Mouse (Mus musculus): ENCODE measurements around the gene Serpinb1c. TPM values are rescaled to one million over a fixed set of nuclear protein-coding genes. Genes with fewer than 3 reads are reported as not detected.

The Serpinb1c gene
- polyA plus RNA-seq, 3 experiments from 2014 or later: not detected

DNA sequence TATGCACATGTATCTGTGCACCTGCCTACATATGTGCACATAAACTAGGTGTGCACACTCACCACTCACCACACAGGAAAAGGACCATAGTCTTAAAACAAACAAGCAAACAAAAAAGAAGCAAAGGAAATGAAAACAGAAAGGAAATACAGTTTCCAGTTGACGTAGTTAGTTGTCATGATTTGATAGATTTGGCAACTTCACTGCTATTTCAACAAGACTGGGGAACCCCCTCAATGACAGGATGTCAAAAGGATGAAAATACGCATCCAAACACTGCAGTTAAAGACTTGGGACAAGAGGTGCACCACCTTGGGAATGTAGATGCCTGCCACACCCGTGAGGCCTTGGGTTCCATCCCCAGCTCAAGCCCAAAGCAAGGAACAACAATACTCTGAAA, 33.5 kb downstream of the Serpinb1c start:
- peak; percentile 77 for ATAC-seq

DNA sequence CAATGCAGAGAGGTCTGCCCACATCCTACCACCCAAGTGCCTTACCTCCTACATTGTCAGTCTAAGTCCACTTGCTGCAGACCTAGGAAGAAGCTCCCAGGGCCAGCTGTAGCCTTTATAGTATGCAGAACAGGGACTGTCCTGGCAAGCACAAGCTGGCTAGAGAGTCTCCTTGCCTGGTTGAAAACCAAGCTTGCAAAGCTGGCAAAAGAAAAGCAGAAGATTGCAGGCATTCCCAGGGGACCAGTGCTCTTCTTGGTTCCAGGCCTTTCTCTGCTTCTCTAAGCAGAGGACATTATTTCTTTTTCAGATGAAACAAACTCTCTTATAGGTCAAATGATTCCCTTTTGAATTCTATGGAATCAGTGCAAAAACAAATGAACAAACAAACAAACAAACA, 34.6 kb downstream of the Serpinb1c start:
- no peak for ATAC-seq

DNA sequence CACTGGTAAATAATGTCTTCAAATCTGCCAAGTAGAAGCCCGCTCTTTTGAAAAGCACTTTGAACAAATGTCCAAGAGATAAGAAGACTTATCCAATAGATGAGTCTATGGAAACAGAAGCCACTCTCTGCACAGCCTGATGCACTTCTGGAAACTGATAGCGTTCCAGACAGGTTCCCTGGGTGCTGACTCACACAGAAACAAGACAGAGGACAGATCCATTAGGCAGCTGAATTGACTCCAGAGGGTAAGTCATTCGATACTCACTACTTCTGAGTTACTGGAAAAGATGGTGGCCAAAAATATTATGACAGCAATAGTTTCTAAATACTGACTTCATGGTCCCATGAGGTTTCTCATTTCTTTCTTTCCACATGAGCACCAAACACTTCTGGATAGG, 37.2 kb downstream of the Serpinb1c start:
- ATAC-seq: no peak

DNA sequence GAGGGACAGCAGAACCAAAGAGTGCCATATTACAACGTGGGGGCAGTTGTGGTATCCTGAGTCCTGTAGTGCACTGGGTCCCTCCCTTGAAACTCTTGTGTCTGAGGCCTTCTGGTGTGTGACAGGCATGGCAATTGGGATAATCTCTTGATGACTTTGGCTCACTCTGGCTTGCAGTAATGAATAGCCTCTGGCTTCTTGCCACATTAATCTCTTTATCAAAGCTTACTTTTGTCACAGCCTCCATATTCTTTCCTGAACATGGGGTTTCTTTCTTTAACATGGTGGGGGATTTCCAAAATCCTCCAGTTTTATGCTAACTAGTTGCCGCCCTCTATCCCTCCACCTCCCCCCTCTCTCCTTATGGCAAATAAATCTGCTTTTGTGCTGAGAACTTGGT, 44.9 kb downstream of the Serpinb1c start:
- ATAC-seq: no peak

DNA sequence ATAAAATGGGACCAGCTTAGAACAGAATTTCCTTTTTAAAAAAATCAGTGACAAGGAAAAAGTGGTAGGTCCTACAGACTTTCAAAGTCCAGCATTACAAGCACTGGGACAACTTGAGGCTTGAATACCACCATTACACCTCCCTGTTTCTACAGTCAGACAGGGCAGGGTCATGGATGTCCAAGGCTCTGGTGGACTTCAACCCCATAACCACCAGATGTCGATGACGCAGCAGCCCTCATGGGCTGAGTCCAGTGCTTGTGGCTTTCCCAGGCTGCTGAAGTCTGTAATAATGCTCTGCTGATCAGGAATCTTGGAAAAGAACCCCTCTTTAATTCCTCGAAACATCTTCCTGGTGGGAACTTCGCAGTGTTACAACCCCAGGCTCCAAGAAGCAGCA, 45.5 kb downstream of the Serpinb1c start:
- no peak for ATAC-seq

DNA sequence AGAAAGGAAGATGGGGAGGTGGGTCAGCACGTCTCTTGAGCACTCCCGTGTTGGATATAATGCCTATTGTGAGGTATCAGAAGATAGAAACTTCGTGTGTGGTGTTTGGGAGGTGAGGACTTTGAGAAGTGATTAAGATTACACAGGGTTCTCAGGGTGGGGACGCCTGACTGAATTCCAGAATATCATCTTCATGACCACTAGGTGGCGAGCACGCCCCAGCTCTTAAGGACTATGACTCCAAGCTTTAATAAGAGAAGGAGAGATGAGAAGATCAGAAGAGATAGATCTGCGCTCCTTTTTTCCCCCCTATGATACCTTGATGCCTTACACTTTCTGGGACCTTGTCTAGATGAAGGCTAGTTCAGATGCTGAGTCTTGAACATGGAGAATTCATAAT, 46.0 kb downstream of the Serpinb1c start:
- ATAC-seq: peak; percentile 67

DNA sequence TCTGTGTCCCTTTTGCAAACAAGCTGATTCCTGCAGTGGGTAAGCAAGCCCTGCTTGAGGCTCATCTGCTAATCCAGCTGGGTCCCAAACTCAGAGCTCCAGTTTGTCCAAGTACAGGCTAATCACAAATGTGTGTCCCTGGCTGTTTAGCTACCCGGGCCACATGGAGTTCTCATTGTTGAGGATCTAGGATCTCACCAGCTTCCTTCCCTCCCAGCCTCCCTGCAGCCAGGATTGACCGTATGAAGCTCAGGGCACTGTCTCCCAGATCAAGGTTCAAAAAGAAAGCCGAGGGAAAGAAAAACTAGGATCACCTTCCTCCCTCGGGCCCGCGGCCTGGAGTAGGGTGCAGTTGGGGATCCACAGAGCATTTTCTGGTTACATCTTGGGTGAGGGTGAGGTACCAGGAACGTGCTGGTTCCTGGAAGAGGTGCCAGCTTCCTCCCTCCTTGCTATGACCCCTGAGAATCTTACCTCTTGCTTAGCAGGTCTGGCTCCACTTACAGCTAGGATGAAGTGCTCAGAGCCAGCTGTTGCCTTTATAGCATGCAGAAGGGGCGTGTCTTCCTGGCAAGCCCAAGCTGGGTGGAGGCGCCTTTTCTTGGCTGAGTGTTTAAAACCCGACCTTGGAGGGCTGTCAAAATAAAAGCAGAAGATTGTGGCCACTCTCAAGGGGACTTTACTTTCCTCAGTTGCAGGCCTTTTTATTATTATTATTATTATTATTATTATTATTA, 47.2 kb downstream of the Serpinb1c start, which contains the start of gene Serpinb1a:
Serpinb1a (minus strand) TSS at position 518 of the 737 bp plus-strand sequence.
- no peak for ATAC-seq

DNA sequence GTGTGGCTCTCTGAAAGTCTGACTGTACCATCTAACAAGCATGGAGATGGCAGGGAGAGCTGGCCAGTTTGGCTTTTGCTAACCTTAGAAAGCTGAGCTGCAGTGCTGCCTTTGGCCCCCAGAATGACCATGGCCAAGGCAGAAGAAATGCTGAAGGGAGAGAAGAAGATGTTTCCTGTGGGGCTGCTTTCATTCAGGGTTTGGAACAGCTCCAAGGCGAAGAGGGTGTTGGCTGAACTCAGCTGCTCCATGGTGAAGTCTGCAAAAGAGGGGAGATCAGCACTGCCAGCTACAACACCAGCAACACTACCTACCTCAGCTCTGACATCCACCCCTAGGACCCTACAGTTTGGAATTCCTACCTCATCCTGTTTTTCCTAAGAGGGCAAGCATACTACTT, 47.9 kb downstream of the Serpinb1c start:
- ATAC-seq: no peak

DNA sequence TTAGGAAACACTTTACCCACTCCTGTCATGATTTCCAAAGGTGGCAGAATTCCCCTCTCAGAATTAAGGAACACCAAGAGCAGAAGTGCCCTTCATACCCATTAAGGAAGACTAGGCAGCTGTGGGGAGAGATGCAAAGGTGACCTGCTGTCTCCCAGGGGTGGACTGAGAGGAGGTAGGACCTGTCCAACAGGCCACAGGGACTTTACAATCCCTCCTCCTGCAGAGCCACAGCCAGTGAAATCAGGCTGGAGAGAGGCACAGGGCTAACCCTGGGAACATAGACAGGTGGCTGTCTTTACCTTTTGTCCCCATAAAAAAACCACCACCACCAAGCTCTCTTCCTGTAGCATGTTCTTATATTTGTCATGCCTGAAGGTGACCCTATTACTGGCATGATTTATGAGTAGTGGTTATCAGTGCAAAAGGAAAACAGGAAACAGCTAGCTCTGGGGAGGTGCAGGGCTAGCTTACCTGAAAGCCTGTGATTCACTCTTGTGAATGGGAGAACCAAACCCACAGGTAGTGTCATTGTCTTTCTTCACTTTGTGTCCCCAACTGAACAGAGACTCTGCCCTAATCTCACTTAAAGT, 48.4 kb downstream of the Serpinb1c start:
- ATAC-seq: peak; percentile 35

DNA sequence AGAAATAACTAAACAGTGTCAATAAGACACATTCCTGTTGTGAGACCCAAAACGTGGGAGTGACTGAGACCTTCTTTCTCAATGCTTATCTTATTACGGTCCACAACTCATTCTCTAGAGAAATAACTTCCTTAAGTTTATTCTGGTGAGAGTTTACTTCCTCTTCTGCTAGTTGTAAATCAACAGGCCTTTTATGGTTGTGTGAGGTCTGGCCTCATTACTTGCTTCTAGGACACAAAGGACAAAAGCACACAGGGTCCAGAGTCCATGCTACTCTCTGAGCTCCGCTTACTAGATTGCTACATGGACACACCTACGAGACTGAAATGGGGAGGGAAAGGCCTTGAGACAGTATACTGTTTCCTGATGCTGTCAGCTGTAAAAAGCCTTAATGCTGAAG, 48.9 kb downstream of the Serpinb1c start:
- no peak for ATAC-seq

DNA sequence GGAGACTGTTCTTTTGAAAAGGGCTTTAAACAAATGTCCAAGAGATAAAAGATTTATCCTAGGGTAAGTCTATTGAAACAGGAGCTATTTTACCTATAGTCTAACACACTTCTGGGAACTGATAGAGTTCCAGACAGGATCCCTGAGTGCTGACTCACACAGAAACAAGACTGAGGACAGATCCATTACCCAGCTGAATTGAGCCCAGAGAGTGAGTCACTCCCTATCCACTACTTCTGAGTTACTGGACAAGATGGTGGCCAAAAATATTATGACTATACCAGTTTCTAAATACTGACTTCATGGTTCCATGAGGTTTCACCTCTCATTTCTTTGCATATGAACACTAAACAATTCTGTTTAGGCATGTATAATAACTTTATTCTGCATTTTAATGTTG, 51.8 kb downstream of the Serpinb1c start:
- no peak for ATAC-seq

DNA sequence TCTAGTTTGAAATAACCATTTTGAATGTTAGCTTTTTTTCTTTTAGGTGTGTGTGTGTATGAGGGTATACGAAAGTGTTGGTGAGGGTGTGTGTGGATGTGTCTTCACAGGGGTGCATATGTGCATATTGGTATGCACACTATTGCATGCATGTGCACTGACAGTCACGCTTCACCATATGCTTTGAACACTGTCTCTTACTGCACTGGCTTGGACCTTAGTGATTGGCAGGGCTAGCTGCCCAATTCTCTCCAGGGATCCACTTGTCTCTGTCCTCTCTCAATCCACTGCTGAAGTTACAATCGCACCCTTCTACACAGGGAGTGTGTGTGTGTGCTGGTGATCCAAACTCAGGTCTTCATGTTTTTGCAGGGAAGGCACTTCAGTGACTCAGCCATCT, 56.7 kb downstream of the Serpinb1c start:
- no peak for ATAC-seq

DNA sequence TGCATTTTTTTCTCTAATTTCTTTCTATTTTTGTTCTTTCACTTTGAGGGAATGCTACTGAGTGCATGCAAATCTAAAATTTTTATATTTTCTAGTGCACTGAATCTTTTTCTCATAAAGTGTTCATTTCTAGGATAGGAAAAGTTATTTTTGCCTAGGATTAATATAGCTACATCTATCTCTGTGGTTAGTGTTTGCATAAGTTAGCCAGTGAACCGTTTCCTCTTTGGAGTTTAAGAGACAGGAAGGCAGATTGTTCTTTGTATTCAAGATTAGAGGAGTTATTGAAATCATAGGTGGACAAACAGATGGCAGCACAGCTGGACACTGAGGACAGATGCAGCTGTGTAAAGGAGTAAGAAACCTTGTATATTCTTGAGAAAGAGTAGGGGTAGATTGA, 58.7 kb downstream of the Serpinb1c start:
- ATAC-seq: no peak

DNA sequence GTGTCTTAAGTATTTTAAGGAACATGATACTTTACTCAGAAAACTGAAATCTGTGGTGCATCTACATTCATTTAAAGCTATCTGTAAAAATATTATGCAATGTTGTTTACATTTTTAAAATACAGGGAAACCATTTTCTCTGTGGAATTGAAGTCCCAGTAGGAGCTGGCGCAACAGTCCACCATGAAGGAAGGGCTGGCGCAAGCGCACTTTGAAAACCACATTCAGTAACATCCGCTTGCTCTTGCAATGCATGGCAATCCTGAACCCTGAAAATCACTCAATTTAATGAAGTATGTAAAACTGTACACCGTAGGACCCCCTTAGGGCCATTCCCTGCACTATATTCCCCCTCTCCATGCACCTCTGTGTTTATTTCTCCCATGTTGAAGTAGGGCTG, 63.5 kb downstream of the Serpinb1c start:
- ATAC-seq: no peak

DNA sequence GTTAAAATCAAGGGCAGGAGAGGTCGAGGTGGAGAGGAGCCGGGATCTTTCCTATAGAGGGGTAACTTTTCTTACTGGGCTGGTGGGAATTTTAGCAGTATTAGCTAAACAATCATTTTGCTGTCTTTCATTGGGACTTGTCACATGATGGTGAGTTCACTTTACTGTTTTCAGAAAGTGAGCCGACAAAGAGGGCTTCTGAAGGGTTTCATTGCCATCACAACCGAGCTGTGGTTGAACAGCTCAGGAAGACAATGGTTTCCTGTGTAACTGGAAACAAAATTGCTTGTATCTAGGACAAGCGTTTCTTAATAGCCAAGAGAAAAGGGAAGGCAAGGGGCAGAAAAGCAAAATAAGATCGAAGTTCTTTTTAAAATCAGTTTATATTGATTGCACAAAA, 64.8 kb downstream of the Serpinb1c start:
- peak; percentile 64 for ATAC-seq

DNA sequence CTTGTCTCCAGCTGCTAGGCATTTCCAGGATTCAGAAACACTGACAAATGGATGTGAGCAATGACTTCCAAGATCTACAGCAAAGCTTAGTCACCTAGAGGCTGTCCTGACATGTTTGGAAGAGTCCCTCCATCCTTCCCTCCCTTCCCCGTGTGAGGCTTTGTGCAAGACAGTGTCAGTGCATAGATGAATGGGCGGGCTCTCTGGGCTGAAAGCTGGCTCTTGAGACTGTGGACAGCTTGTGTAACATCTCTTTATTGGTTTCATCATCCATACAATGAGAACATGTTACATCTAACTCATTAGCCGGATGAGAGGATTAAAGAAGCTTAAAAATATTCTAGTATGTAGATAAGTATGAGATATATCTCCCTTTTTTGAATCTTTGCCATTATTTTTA, 65.2 kb downstream of the Serpinb1c start:
- no peak for ATAC-seq

DNA sequence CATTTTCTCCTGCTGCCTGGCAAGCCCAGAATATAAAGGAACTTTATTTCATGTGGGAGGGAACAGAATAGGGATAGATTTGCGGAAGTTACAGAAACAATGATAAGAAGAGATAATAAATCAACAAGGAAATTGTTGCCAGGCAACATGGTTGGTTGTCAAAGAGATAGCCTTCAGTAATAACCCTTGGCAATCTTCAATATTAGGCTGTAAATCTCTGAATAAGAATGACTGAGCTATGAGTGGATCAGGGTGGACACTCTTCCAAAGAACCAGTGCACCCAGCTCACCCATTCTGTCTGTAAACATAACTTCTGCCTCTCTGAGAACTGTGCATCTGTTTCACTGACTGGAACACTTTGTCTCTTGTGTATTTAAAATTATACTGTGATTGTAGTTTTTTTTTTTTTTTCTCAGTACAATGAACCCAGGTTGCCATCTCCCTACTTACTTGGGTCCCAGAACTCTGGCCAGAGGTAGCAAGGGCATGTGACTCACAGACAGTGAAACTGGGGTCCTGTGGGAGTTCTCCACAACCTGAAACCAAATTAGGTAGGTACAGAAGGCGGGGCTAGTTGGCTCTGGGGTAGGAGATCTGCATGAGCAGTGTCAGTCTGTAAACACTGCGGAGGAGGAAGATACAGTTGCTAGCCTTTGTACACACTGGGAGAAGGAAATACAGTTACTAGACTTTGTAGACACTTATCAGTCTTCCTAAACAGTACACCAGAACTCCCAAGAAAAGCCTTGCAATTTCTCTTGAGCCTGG, 66.3 kb downstream of the Serpinb1c start:
- no peak for ATAC-seq

Other genes with a start within 250 kb of the Serpinb1c start
- not detected for gene Mylk4, start 114.3 kb downstream of the Serpinb1c start, polyA plus RNA-seq (2017; shearing (Covaris generic))
- gene Wrnip1, start 96.2 kb downstream of the Serpinb1c start, polyA plus RNA-seq (2017; shearing (Covaris generic)): 10 to 100 TPM in 1 of 3 experiments, 1 to 10 TPM in 2; 6.4 to 10.0 (median 8.2) TPM
- not detected for gene D930007J09Rik, start 95.4 kb downstream of the Serpinb1c start, polyA plus RNA-seq (2017; shearing (Covaris generic))
- gene Serpinb1a, start 47.0 kb downstream of the Serpinb1c start, polyA plus RNA-seq (2017; shearing (Covaris generic)): 10 to 100 TPM; 10.1 to 86.4 (median 28.2) TPM
- 100 to 1,000 TPM in 1 of 3 experiments, 10 to 100 TPM in 2; 33.0 to 109 (median 34.2) TPM for gene Serpinb6b, start 67.0 kb upstream of the Serpinb1c start, polyA plus RNA-seq (2017; shearing (Covaris generic))
- gene Serpinb9, start 105.0 kb upstream of the Serpinb1c start, polyA plus RNA-seq (2017; shearing (Covaris generic)): 10 to 100 TPM; 21.5 to 47.1 (median 22.1) TPM
- under 1 TPM in 1 of 3 experiments, not detected in 2; 0.77 TPM for gene Serpinb9b, start 129.2 kb upstream of the Serpinb1c start, polyA plus RNA-seq (2017; shearing (Covaris generic))
- 1 to 10 TPM in 1 of 3 experiments, not detected in 2; 2.6 TPM for gene Serpinb1b, start 180.4 kb upstream of the Serpinb1c start, polyA plus RNA-seq (2017; shearing (Covaris generic))